Mouse (Mus musculus): ENCODE results near the gene Ppp1r9b. TPM values are rescaled to one million over a fixed set of nuclear protein-coding genes. Genes with fewer than 3 reads are reported as not detected.

Gene Ppp1r9b
- polyA plus RNA-seq, 1 experiment: 14.6 TPM

GRCm38 (mm10) chr11:95011416-95011815 is 20.6 kb downstream of the Ppp1r9b start:
- TF ChIP-seq CTCF (IDR thresholded peaks at IDR 0.05; ENCODE audit: control insufficient read depth, insufficient read depth, insufficient replicate concordance, low read depth, low read length): no peak
- TF ChIP-seq POLR2A (IDR thresholded peaks at IDR 0.05; ENCODE audit: control insufficient read depth, low read depth, low read length): no peak
- peaks cover 2% of the 10 kb centered on the region; the same call in 1 of the 2 replicates for H3K27me3 ChIP-seq (ENCODE audit: control insufficient read depth, insufficient read depth, low read length)
- H3K4me1 ChIP-seq (ENCODE audit: control insufficient read depth, insufficient read depth, low read length): peaks cover 21% of the 10 kb centered on the region
- no peak overlapping the region for H3K4me3 ChIP-seq (ENCODE audit: control insufficient read depth, low read depth, low read length)
- H3K36me3 ChIP-seq (ENCODE audit: control insufficient read depth, insufficient read depth, low read length): no peaks in the 10 kb centered on the region
- H3K27ac ChIP-seq (ENCODE audit: control insufficient read depth, insufficient read depth, low read depth, low read length): no peak overlapping the region

GRCm38 (mm10) chr11:95012075-95012474 is 21.2 kb downstream of the Ppp1r9b start:
- TF ChIP-seq POLR2A (IDR thresholded peaks at IDR 0.05; ENCODE audit: control insufficient read depth, low read depth, low read length) (no peak), CTCF (IDR thresholded peaks at IDR 0.05; ENCODE audit: control insufficient read depth, insufficient read depth, insufficient replicate concordance, low read depth, low read length) (no peak)
- Histone ChIP-seq H3K4me1 (ENCODE audit: control insufficient read depth, insufficient read depth, low read length) (peaks cover 18% of the 10 kb centered on the region), H3K4me3 (ENCODE audit: control insufficient read depth, low read depth, low read length) (no peak overlapping the region), H3K36me3 (ENCODE audit: control insufficient read depth, insufficient read depth, low read length) (no peaks in the 10 kb centered on the region), H3K27ac (ENCODE audit: control insufficient read depth, insufficient read depth, low read depth, low read length) (no peak overlapping the region), H3K27me3 (ENCODE audit: control insufficient read depth, insufficient read depth, low read length) (peaks cover 2% of the 10 kb centered on the region; the same call in 1 of the 2 replicates)

- Histone ChIP-seq H3K4me1 (ENCODE audit: control insufficient read depth, insufficient read depth, low read length) (peaks cover 18% of the 10 kb centered on the region), H3K36me3 (ENCODE audit: control insufficient read depth, insufficient read depth, low read length) (no peaks in the 10 kb centered on the region), H3K4me3 (ENCODE audit: control insufficient read depth, low read depth, low read length) (no peak overlapping the region)
Measured at GRCm38 (mm10) chr11:95012487-95012886, 21.7 kb downstream of the Ppp1r9b start.

GRCm38 (mm10) chr11:95015484-95015883 is 24.6 kb downstream of the Ppp1r9b start:
- H3K4me3 ChIP-seq (ENCODE audit: control insufficient read depth, low read depth, low read length): no peak overlapping the region
- TF ChIP-seq POLR2A (IDR thresholded peaks at IDR 0.05; ENCODE audit: control insufficient read depth, low read depth, low read length) (no peak), CTCF (IDR thresholded peaks at IDR 0.05; ENCODE audit: control insufficient read depth, insufficient read depth, insufficient replicate concordance, low read depth, low read length) (no peak)
- no peaks in the 10 kb centered on the region for H3K36me3 ChIP-seq (ENCODE audit: control insufficient read depth, insufficient read depth, low read length)
- no peak overlapping the region for H3K27ac ChIP-seq (ENCODE audit: control insufficient read depth, insufficient read depth, low read depth, low read length)
- H3K27me3 ChIP-seq (ENCODE audit: control insufficient read depth, insufficient read depth, low read length): no peaks in the 10 kb centered on the region
- peaks cover under 1% of the 10 kb centered on the region for H3K4me1 ChIP-seq (ENCODE audit: control insufficient read depth, insufficient read depth, low read length)

More at GRCm38 (mm10) chr11:95012487-95012886, 21.7 kb downstream of the Ppp1r9b start:
- Histone ChIP-seq H3K27me3 (ENCODE audit: control insufficient read depth, insufficient read depth, low read length) (peaks cover 2% of the 10 kb centered on the region; the same call in 1 of the 2 replicates), H3K27ac (ENCODE audit: control insufficient read depth, insufficient read depth, low read depth, low read length) (no peak overlapping the region)
- TF ChIP-seq POLR2A (IDR thresholded peaks at IDR 0.05; ENCODE audit: control insufficient read depth, low read depth, low read length): no peak
- TF ChIP-seq CTCF (IDR thresholded peaks at IDR 0.05; ENCODE audit: control insufficient read depth, insufficient read depth, insufficient replicate concordance, low read depth, low read length): no peak

GRCm38 (mm10) chr11:95022237-95022992 is 31.6 kb downstream of the Ppp1r9b start:
- no peaks in the 10 kb centered on the region for H3K27me3 ChIP-seq (ENCODE audit: control insufficient read depth, insufficient read depth, low read length)
- no peaks in the 10 kb centered on the region for H3K36me3 ChIP-seq (ENCODE audit: control insufficient read depth, insufficient read depth, low read length)
- TF ChIP-seq CTCF (IDR thresholded peaks at IDR 0.05; ENCODE audit: control insufficient read depth, insufficient read depth, insufficient replicate concordance, low read depth, low read length) (peak; percentile 57; the same call in 1 of the 2 replicates), POLR2A (IDR thresholded peaks at IDR 0.05; ENCODE audit: control insufficient read depth, low read depth, low read length) (no peak)

GRCm38 (mm10) chr11:95023481-95023880 is 32.6 kb downstream of the Ppp1r9b start:
- H3K4me1 ChIP-seq (ENCODE audit: control insufficient read depth, insufficient read depth, low read length): no peaks in the 10 kb centered on the region
- TF ChIP-seq CTCF (IDR thresholded peaks at IDR 0.05; ENCODE audit: control insufficient read depth, insufficient read depth, insufficient replicate concordance, low read depth, low read length) (no peak), POLR2A (IDR thresholded peaks at IDR 0.05; ENCODE audit: control insufficient read depth, low read depth, low read length) (no peak)
- H3K27ac ChIP-seq (ENCODE audit: control insufficient read depth, insufficient read depth, low read depth, low read length): no peak overlapping the region
- H3K36me3 ChIP-seq (ENCODE audit: control insufficient read depth, insufficient read depth, low read length): no peaks in the 10 kb centered on the region
- H3K27me3 ChIP-seq (ENCODE audit: control insufficient read depth, insufficient read depth, low read length): no peaks in the 10 kb centered on the region
- H3K4me3 ChIP-seq (ENCODE audit: control insufficient read depth, low read depth, low read length): no peak overlapping the region

More at GRCm38 (mm10) chr11:95022237-95022992, 31.6 kb downstream of the Ppp1r9b start:
- Histone ChIP-seq H3K27ac (ENCODE audit: control insufficient read depth, insufficient read depth, low read depth, low read length) (no peak overlapping the region), H3K4me3 (ENCODE audit: control insufficient read depth, low read depth, low read length) (no peak overlapping the region), H3K4me1 (ENCODE audit: control insufficient read depth, insufficient read depth, low read length) (no peaks in the 10 kb centered on the region)

GRCm38 (mm10) chr11:95024439-95025184 is 33.8 kb downstream of the Ppp1r9b start:
- Histone ChIP-seq H3K36me3 (ENCODE audit: control insufficient read depth, insufficient read depth, low read length) (no peaks in the 10 kb centered on the region), H3K27me3 (ENCODE audit: control insufficient read depth, insufficient read depth, low read length) (no peaks in the 10 kb centered on the region), H3K27ac (ENCODE audit: control insufficient read depth, insufficient read depth, low read depth, low read length) (no peak overlapping the region), H3K4me1 (ENCODE audit: control insufficient read depth, insufficient read depth, low read length) (no peaks in the 10 kb centered on the region), H3K4me3 (ENCODE audit: control insufficient read depth, low read depth, low read length) (no peak overlapping the region)
- TF ChIP-seq POLR2A (IDR thresholded peaks at IDR 0.05; ENCODE audit: control insufficient read depth, low read depth, low read length) (no peak), CTCF (IDR thresholded peaks at IDR 0.05; ENCODE audit: control insufficient read depth, insufficient read depth, insufficient replicate concordance, low read depth, low read length) (no peak)

All from testis, adult 2 months (tissue).